Mouse (Mus musculus): ENCODE measurements around the gene Tnrc6a. TPM values are rescaled to one million over a fixed set of nuclear protein-coding genes. Genes with fewer than 3 reads are reported as not detected.

Tnrc6a gene
- polyA plus RNA-seq, 1 experiment from 2014 or later: 44.8 TPM

DNA sequence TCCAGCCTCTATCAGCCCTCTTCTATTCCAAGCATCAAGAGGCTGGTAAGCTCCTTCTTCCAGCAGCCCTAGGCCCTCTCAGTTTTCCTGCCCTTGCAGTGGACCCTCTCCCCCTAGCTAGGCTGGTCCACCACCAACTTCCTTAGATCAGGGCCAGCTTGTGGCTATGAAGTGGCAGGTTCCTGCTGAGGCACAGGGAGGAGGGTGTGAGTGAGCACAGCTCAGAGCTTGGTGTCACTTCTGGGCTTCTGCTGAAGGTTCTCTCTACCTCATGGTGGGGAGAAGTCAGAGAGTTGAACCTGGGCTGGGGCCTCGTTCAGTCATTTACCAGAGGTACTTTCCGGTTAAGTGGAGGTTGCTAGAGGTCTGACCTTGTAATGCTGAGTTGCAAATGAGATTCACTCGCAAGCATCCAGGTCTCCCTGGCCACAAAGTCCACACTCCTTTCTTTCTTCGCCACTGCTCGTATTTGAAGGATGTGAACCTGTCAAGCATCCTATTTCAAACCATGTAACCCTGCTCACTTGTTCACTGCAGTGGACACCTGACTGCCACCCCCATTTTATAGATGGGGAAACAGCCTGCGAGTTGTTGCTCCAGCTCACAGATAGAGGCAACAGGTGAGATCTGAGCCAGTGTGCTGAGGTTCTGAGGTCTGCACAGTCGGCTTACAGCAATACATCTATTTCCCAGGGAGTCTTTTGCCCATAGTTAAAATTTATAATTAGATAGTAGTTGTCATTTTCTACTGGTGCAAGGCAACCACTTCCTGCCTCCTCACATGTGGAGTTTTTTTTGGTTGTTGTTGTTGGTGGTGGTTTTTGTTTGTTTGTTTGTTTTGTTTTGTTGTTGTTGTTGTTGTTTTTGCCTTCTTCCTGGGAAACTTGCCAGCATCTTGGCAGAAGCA lies 94.0 kb downstream of the Tnrc6a start:
- Histone ChIP-seq H3K4me1 (ENCODE audit: control insufficient read depth, insufficient read depth, low read length) (peaks cover 12% of the 10 kb centered on the region), H3K4me3 (ENCODE audit: low read depth, low read length) (no peak overlapping the region), H3K36me3 (ENCODE audit: control insufficient read depth, insufficient read depth, low read length) (no peaks in the 10 kb centered on the region), H3K4me2 (no peak overlapping the region), H3K9me3 (replicated peaks; ENCODE audit: control insufficient read depth, low read length) (no peaks in the 10 kb centered on the region), H3K27me3 (ENCODE audit: control insufficient read depth, insufficient read depth, low read length) (no peaks in the 10 kb centered on the region), H3K9ac (ENCODE audit: low read depth, low read length) (no peak overlapping the region), H3K27ac (ENCODE audit: low read depth, low read length) (no peak overlapping the region)
- WGBS (ENCODE audit: insufficient replicate concordance): 73% methylated on average over 7 of the region's 7 CpGs
- no peak for ATAC-seq (replicated peaks; ENCODE audit: insufficient number of reproducible peaks, low FRiP score, low TSS enrichment)

DNA sequence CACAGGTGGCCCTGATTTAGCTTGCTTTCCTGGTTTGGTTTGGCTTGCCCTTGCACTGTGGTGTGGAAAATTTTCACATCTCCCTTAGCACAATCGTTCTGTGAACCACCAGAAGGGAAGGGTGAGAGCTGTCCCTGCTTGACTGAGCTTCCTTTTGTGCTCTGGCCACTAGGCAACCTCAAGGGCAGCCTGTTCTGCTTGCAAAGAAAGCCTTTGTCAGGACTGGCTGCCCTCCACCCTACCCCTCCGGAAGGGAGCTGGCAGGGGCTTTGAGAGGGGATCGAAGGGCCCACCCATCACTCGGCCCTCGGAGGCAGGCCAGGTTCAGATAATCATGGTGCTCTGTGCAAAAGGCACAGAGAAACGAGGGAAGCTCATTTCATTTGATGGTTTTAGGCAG lies 94.9 kb downstream of the Tnrc6a start:
- no peak overlapping the region for H3K27ac ChIP-seq (ENCODE audit: low read depth, low read length)
- WGBS (ENCODE audit: insufficient replicate concordance): 41% methylated on average over 6 of the region's 6 CpGs
- no peaks in the 10 kb centered on the region for H3K9me3 ChIP-seq (replicated peaks; ENCODE audit: control insufficient read depth, low read length)
- H3K9ac ChIP-seq (ENCODE audit: low read depth, low read length): no peak overlapping the region
- no peaks in the 10 kb centered on the region for H3K36me3 ChIP-seq (ENCODE audit: control insufficient read depth, insufficient read depth, low read length)
- H3K27me3 ChIP-seq (ENCODE audit: control insufficient read depth, insufficient read depth, low read length): no peaks in the 10 kb centered on the region
- ATAC-seq (replicated peaks; ENCODE audit: insufficient number of reproducible peaks, low FRiP score, low TSS enrichment): no peak
- H3K4me2 ChIP-seq: no peak overlapping the region
- H3K4me1 ChIP-seq (ENCODE audit: control insufficient read depth, insufficient read depth, low read length): peaks cover 12% of the 10 kb centered on the region
- no peak overlapping the region for H3K4me3 ChIP-seq (ENCODE audit: low read depth, low read length)

DNA sequence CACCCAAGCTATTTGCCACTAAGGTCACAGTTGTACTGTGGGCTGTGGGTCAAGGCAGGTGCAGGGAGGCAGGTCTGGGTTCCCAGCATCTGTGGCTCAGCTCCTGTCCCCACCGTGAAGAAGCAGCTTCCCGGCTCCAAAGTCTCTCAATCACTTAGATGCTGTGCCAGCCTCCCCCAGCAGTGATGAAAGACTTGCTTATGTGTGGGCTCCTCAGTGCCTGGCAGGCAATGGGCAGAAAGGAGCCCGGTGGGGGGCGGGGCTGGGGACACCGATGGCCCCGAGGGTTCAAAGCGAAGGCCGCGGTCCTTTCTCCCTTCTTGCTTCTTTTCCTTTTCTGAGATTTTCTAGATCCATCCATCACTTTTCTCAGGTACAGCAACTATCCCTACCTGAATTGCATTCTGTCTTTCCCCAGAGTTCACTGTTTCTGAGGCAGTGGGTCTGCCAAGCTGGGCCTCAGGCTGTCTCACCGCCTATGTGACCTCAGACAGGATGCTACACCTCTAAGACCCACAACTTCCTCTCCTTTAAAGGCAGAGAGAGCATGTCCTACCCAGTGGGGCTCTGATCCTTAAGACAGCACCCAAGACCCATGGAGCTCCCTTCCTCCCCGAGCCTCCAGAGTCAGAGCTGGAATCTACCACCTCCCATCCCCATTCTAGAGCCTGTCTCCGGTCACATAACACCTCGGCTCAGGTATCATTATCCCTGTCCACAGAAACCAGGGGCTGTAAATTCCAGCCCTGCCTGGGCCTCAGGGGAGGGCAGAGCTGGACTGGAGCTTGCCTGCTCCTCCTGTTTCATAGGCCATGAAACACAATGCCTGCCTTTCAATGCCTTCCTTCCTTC lies 96.3 kb downstream of the Tnrc6a start:
- Histone ChIP-seq H3K4me1 (ENCODE audit: control insufficient read depth, insufficient read depth, low read length) (peaks cover 5% of the 10 kb centered on the region; the same call in 1 of the 2 replicates), H3K27me3 (ENCODE audit: control insufficient read depth, insufficient read depth, low read length) (no peaks in the 10 kb centered on the region), H3K4me2 (no peak overlapping the region), H3K9ac (ENCODE audit: low read depth, low read length) (no peak overlapping the region), H3K36me3 (ENCODE audit: control insufficient read depth, insufficient read depth, low read length) (no peaks in the 10 kb centered on the region), H3K27ac (ENCODE audit: low read depth, low read length) (no peak overlapping the region), H3K4me3 (ENCODE audit: low read depth, low read length) (no peak overlapping the region), H3K9me3 (replicated peaks; ENCODE audit: control insufficient read depth, low read length) (no peaks in the 10 kb centered on the region)
- WGBS (ENCODE audit: insufficient replicate concordance): 67% methylated on average over 13 of the region's 13 CpGs
- no peak for ATAC-seq (replicated peaks; ENCODE audit: insufficient number of reproducible peaks, low FRiP score, low TSS enrichment)

GRCm38 (mm10) chr7:123220633-123220942 lies 96.9 kb downstream of the Tnrc6a start:
- Histone ChIP-seq H3K4me2 (no peak overlapping the region), H3K9me3 (replicated peaks; ENCODE audit: control insufficient read depth, low read length) (no peaks in the 10 kb centered on the region), H3K36me3 (ENCODE audit: control insufficient read depth, insufficient read depth, low read length) (no peaks in the 10 kb centered on the region), H3K27ac (ENCODE audit: low read depth, low read length) (no peak overlapping the region), H3K27me3 (ENCODE audit: control insufficient read depth, insufficient read depth, low read length) (no peaks in the 10 kb centered on the region), H3K9ac (ENCODE audit: low read depth, low read length) (no peak overlapping the region), H3K4me3 (ENCODE audit: low read depth, low read length) (no peak overlapping the region), H3K4me1 (ENCODE audit: control insufficient read depth, insufficient read depth, low read length) (peaks cover 5% of the 10 kb centered on the region; the same call in 1 of the 2 replicates)
- 70% methylated on average over 2 of the region's 2 CpGs for WGBS (ENCODE audit: insufficient replicate concordance)
- no peak for ATAC-seq (replicated peaks; ENCODE audit: insufficient number of reproducible peaks, low FRiP score, low TSS enrichment)

- Histone ChIP-seq H3K36me3 (ENCODE audit: control insufficient read depth, insufficient read depth, low read length) (no peaks in the 10 kb centered on the region), H3K27ac (ENCODE audit: low read depth, low read length) (no peak overlapping the region), H3K9ac (ENCODE audit: low read depth, low read length) (no peak overlapping the region), H3K27me3 (ENCODE audit: control insufficient read depth, insufficient read depth, low read length) (no peaks in the 10 kb centered on the region), H3K4me1 (ENCODE audit: control insufficient read depth, insufficient read depth, low read length) (peaks cover 7% of the 10 kb centered on the region), H3K9me3 (replicated peaks; ENCODE audit: control insufficient read depth, low read length) (no peaks in the 10 kb centered on the region), H3K4me3 (ENCODE audit: low read depth, low read length) (no peak overlapping the region), H3K4me2 (no peak overlapping the region)
- WGBS (ENCODE audit: insufficient replicate concordance): 84% methylated on average over 9 of the region's 9 CpGs
- no peak for ATAC-seq (replicated peaks; ENCODE audit: insufficient number of reproducible peaks, low FRiP score, low TSS enrichment)
Measured at GRCm38 (mm10) chr7:123224076-123224475, 100.4 kb downstream of the Tnrc6a start.

- 68% methylated on average over 4 of the region's 4 CpGs for WGBS (ENCODE audit: insufficient replicate concordance)
- H3K27me3 ChIP-seq (ENCODE audit: control insufficient read depth, insufficient read depth, low read length): no peaks in the 10 kb centered on the region
- no peaks in the 10 kb centered on the region for H3K9me3 ChIP-seq (replicated peaks; ENCODE audit: control insufficient read depth, low read length)
- H3K4me2 ChIP-seq: no peak overlapping the region
- peaks cover 7% of the 10 kb centered on the region for H3K4me1 ChIP-seq (ENCODE audit: control insufficient read depth, insufficient read depth, low read length)
- no peak overlapping the region for H3K27ac ChIP-seq (ENCODE audit: low read depth, low read length)
- H3K4me3 ChIP-seq (ENCODE audit: low read depth, low read length): no peak overlapping the region
- H3K36me3 ChIP-seq (ENCODE audit: control insufficient read depth, insufficient read depth, low read length): no peaks in the 10 kb centered on the region
- no peak for ATAC-seq (replicated peaks; ENCODE audit: insufficient number of reproducible peaks, low FRiP score, low TSS enrichment)
- no peak overlapping the region for H3K9ac ChIP-seq (ENCODE audit: low read depth, low read length)
Measured at GRCm38 (mm10) chr7:123225159-123225558, 101.5 kb downstream of the Tnrc6a start.

- no peaks in the 10 kb centered on the region for H3K27me3 ChIP-seq (ENCODE audit: control insufficient read depth, insufficient read depth, low read length)
- WGBS (ENCODE audit: insufficient replicate concordance): 11% methylated on average over 4 of the region's 4 CpGs
- no peaks in the 10 kb centered on the region for H3K36me3 ChIP-seq (ENCODE audit: control insufficient read depth, insufficient read depth, low read length)
- H3K9ac ChIP-seq (ENCODE audit: low read depth, low read length): no peak overlapping the region
- no peak overlapping the region for H3K4me3 ChIP-seq (ENCODE audit: low read depth, low read length)
- H3K4me2 ChIP-seq: no peak overlapping the region
- ATAC-seq (replicated peaks; ENCODE audit: insufficient number of reproducible peaks, low FRiP score, low TSS enrichment): no peak
- no peaks in the 10 kb centered on the region for H3K9me3 ChIP-seq (replicated peaks; ENCODE audit: control insufficient read depth, low read length)
- no peak overlapping the region for H3K27ac ChIP-seq (ENCODE audit: low read depth, low read length)
- no peaks in the 10 kb centered on the region for H3K4me1 ChIP-seq (ENCODE audit: control insufficient read depth, insufficient read depth, low read length)
Measured at GRCm38 (mm10) chr7:123235449-123235848, 111.8 kb downstream of the Tnrc6a start.

- no peak overlapping the region for H3K9ac ChIP-seq (ENCODE audit: low read depth, low read length)
- no peak overlapping the region for H3K4me2 ChIP-seq
- H3K27me3 ChIP-seq (ENCODE audit: control insufficient read depth, insufficient read depth, low read length): no peaks in the 10 kb centered on the region
- ATAC-seq (replicated peaks; ENCODE audit: insufficient number of reproducible peaks, low FRiP score, low TSS enrichment): 0 out of 2 replicates have a peak, but pooled peaks have one; percentile 39
- H3K4me3 ChIP-seq (ENCODE audit: low read depth, low read length): no peak overlapping the region
- no peak overlapping the region for H3K27ac ChIP-seq (ENCODE audit: low read depth, low read length)
- WGBS (ENCODE audit: insufficient replicate concordance): 50% methylated on average over 4 of the region's 4 CpGs
- H3K9me3 ChIP-seq (replicated peaks; ENCODE audit: control insufficient read depth, low read length): no peaks in the 10 kb centered on the region
- peaks cover 7% of the 10 kb centered on the region; the same call in 1 of the 2 replicates for H3K4me1 ChIP-seq (ENCODE audit: control insufficient read depth, insufficient read depth, low read length)
- H3K36me3 ChIP-seq (ENCODE audit: control insufficient read depth, insufficient read depth, low read length): no peaks in the 10 kb centered on the region
Measured at GRCm38 (mm10) chr7:123238621-123239020, 114.9 kb downstream of the Tnrc6a start.

Measured in heart, embryonic 11.5 days (tissue).